Mouse (Mus musculus) liver, embryonic 15.5 days (tissue): ENCODE results near the gene Kbtbd4. TPM values are rescaled to one million over a fixed set of nuclear protein-coding genes. Genes with fewer than 3 reads are reported as not detected.
A peak's percentile ranks its signal among the peaks of the same experiment; 100 is the strongest.

ENCODE experiments used
- ATAC-seq: fragments of 200-750 bp; cut with Nextera tagmentation; 2 replicates; pipeline ENCODE4 v1.8.0; 2017; ENCODE audit warnings: moderate number of reproducible peaks, mild to moderate bottlenecking, moderate library complexity; ENCODE audit not compliant: insufficient read depth
- H3K27ac ChIP-seq: fragments of 300-500 bp; sonication (generic); replicated peaks from 2 replicates; pipeline ENCODE4 v1.5.1; 2015; ENCODE audit warnings: mild to moderate bottlenecking, inconsistent platforms
- H3K27me3 ChIP-seq: fragments of 300-500 bp; sonication (generic); 2 replicates; pipeline ENCODE4 v1.6.1; 2015; ENCODE audit warnings: mild to moderate bottlenecking, inconsistent platforms
- H3K36me3 ChIP-seq: fragments of 300-500 bp; sonication (generic); replicated peaks from 2 replicates; pipeline ENCODE4 v1.6.1; 2015; ENCODE audit warnings: moderate library complexity, mild to moderate bottlenecking, inconsistent platforms
- H3K4me1 ChIP-seq: fragments of 300-500 bp; sonication (generic); replicated peaks from 2 replicates; pipeline ENCODE4 v1.6.1; 2015; ENCODE audit warnings: inconsistent platforms
- H3K4me2 ChIP-seq: fragments of 300-500 bp; sonication (generic); 2 replicates; pipeline ENCODE4 v1.6.1; 2015; ENCODE audit warnings: moderate library complexity, mild to moderate bottlenecking, inconsistent platforms
- H3K4me3 ChIP-seq: fragments of 300-500 bp; sonication (generic); replicated peaks from 2 replicates; pipeline ENCODE4 v1.5.1; 2015; ENCODE audit warnings: mild to moderate bottlenecking, inconsistent platforms
- H3K9ac ChIP-seq: fragments of 300-500 bp; sonication (generic); 2 replicates; pipeline ENCODE4 v1.6.1; 2015; ENCODE audit warnings: moderate library complexity, mild to moderate bottlenecking, inconsistent platforms
- H3K9me3 ChIP-seq: fragments of 300-500 bp; sonication (generic); replicated peaks from 2 replicates; pipeline ENCODE4 v1.6.1; 2016; ENCODE audit warnings: inconsistent platforms
- WGBS: fragments of 180-500 bp; shearing (Covaris S2); methylation state at CpG from one replicate; pipeline ENCODE4 v1.1.7; 2015; ENCODE audit warnings: mixed read lengths; ENCODE audit not compliant: insufficient replicate concordance; 5-methylcytosine and 5-hydroxymethylcytosine counted together
- polyA plus RNA-seq: library from polyadenylated mRNA; unstranded; fragments of >200 nt; fragmentation: Nextera tagmentation; extraction: Ambion mirVana; gene quantifications from 2 replicates; pipeline ENCODE4 v1.2.1, GENCODE M21; 2015

Kbtbd4 gene
- polyA plus RNA-seq, 1 experiment from 2014 or later, result 16.1 TPM

GRCm38 (mm10) chr2:90931829-90932228, 27.3 kb downstream of the Kbtbd4 start:
- ATAC-seq, result peak; percentile 84
- Histone ChIP-seq H3K4me3 (no peak overlapping the region), H3K36me3 (no peaks in the 10 kb centered on the region), H3K27me3 (peaks cover 22% of the 10 kb centered on the region; the same call in 1 of the 2 replicates), H3K4me2 (peak overlapping the region; percentile 29), H3K9me3 (no peaks in the 10 kb centered on the region), H3K4me1 (0 out of 2 replicates have a peak, but pooled peaks cover 10% of the 10 kb centered on the region), H3K9ac (no peak overlapping the region), H3K27ac (peak overlapping the region; percentile 52)
- WGBS, result 53% methylated on average over 8 of the region's 8 CpGs

- 40% methylated on average over 2 of the region's 2 CpGs for WGBS
- Histone ChIP-seq H3K4me1 (0 out of 2 replicates have a peak, but pooled peaks cover 10% of the 10 kb centered on the region), H3K9ac (no peak overlapping the region), H3K27me3 (peaks cover 22% of the 10 kb centered on the region; the same call in 1 of the 2 replicates), H3K36me3 (no peaks in the 10 kb centered on the region), H3K4me3 (no peak overlapping the region), H3K4me2 (peak overlapping the region; percentile 29), H3K9me3 (no peaks in the 10 kb centered on the region), H3K27ac (peak overlapping the region; percentile 52)
- peak; percentile 56; the same call in 1 of the 2 replicates for ATAC-seq
Observed at GRCm38 (mm10) chr2:90932273-90932672, 27.7 kb downstream of the Kbtbd4 start.

- Histone ChIP-seq H3K4me2 (no peak overlapping the region), H3K9me3 (no peaks in the 10 kb centered on the region), H3K4me1 (peaks cover 26% of the 10 kb centered on the region), H3K9ac (no peak overlapping the region), H3K4me3 (no peak overlapping the region), H3K27ac (no peak overlapping the region), H3K27me3 (0 out of 2 replicates have a peak, but pooled peaks cover 5% of the 10 kb centered on the region), H3K36me3 (no peaks in the 10 kb centered on the region; the same call in 1 of the 2 replicates)
- ATAC-seq, result no peak
- WGBS, result 63% methylated on average over 3 of the region's 3 CpGs
Observed at GRCm38 (mm10) chr2:90938362-90938761, 33.8 kb downstream of the Kbtbd4 start.

GRCm38 (mm10) chr2:90939750-90940149, 35.2 kb downstream of the Kbtbd4 start:
- H3K4me2 ChIP-seq, result peak overlapping the region; percentile 72
- H3K27ac ChIP-seq, result peak overlapping the region; percentile 94
- no peak for ATAC-seq

GRCm38 (mm10) chr2:90940233-90941229, 36.0 kb downstream of the Kbtbd4 start, which contains the start of gene Celf1:
Gene Celf1, plus strand, starts transcription at chr2:90940382.
- Histone ChIP-seq H3K4me2 (peak within 1 kb of the TSS; percentile 72), H3K36me3 (no peaks in the 10 kb centered on the region; the same call in 1 of the 2 replicates), H3K9me3 (no peaks in the 10 kb centered on the region), H3K4me1 (peaks cover 43% of the 10 kb centered on the region), H3K4me3 (peak within 1 kb of the TSS; percentile 97), H3K27ac (peak within 1 kb of the TSS; percentile 94), H3K9ac (peak within 1 kb of the TSS; percentile 91), H3K27me3 (no peaks in the 10 kb centered on the region)
- ATAC-seq, result peak; percentile 93
- under 1% methylated on average over 113 of the region's 113 CpGs for WGBS

More at GRCm38 (mm10) chr2:90939750-90940149, 35.2 kb downstream of the Kbtbd4 start:
- no peaks in the 10 kb centered on the region; the same call in 1 of the 2 replicates for H3K36me3 ChIP-seq
- 44% methylated on average over 8 of the region's 8 CpGs for WGBS
- peak overlapping the region; percentile 91 for H3K9ac ChIP-seq
- peak overlapping the region; percentile 97 for H3K4me3 ChIP-seq
- H3K4me1 ChIP-seq, result peaks cover 38% of the 10 kb centered on the region
- H3K27me3 ChIP-seq, result no peaks in the 10 kb centered on the region
- H3K9me3 ChIP-seq, result no peaks in the 10 kb centered on the region

- H3K4me1 ChIP-seq, result peaks cover 52% of the 10 kb centered on the region
- peak overlapping the region; percentile 97 for H3K4me3 ChIP-seq
- H3K4me2 ChIP-seq, result peak overlapping the region; percentile 72
- no peaks in the 10 kb centered on the region; the same call in 1 of the 2 replicates for H3K36me3 ChIP-seq
- no peak for ATAC-seq
- 0 out of 2 replicates have a peak overlapping the region, but pooled peaks have one; percentile 4 for H3K9ac ChIP-seq
- no peaks in the 10 kb centered on the region for H3K27me3 ChIP-seq
- no peak overlapping the region for H3K27ac ChIP-seq
- 71% methylated on average over 2 of the region's 2 CpGs for WGBS
- no peaks in the 10 kb centered on the region for H3K9me3 ChIP-seq
Observed at GRCm38 (mm10) chr2:90941744-90942143, 37.2 kb downstream of the Kbtbd4 start.

- 77% methylated on average over 5 of the region's 5 CpGs for WGBS
- H3K27ac ChIP-seq, result no peak overlapping the region
- peak; percentile 31 for ATAC-seq
- H3K9ac ChIP-seq, result no peak overlapping the region
- H3K4me3 ChIP-seq, result no peak overlapping the region
- H3K4me2 ChIP-seq, result no peak overlapping the region
- H3K4me1 ChIP-seq, result peaks cover 46% of the 10 kb centered on the region
- peaks cover 22% of the 10 kb centered on the region for H3K36me3 ChIP-seq
- H3K27me3 ChIP-seq, result no peaks in the 10 kb centered on the region
- H3K9me3 ChIP-seq, result no peaks in the 10 kb centered on the region
Observed at GRCm38 (mm10) chr2:90950149-90950548, 45.6 kb downstream of the Kbtbd4 start.

- Histone ChIP-seq H3K4me3 (no peak overlapping the region), H3K9me3 (no peaks in the 10 kb centered on the region), H3K36me3 (peaks cover 27% of the 10 kb centered on the region), H3K9ac (no peak overlapping the region), H3K4me1 (peaks cover 46% of the 10 kb centered on the region), H3K27me3 (no peaks in the 10 kb centered on the region), H3K4me2 (no peak overlapping the region), H3K27ac (no peak overlapping the region)
- ATAC-seq, result peak; percentile 49
Observed at GRCm38 (mm10) chr2:90950582-90951194, 46.1 kb downstream of the Kbtbd4 start.

- WGBS, result 81% methylated on average over 3 of the region's 3 CpGs
- H3K4me1 ChIP-seq, result peaks cover 41% of the 10 kb centered on the region
Observed at GRCm38 (mm10) chr2:90953461-90953860, 48.9 kb downstream of the Kbtbd4 start.

GRCm38 (mm10) chr2:90956053-90956452, 51.5 kb downstream of the Kbtbd4 start:
- 65% methylated on average over 1 of the region's 1 CpGs for WGBS
- Histone ChIP-seq H3K9me3 (no peaks in the 10 kb centered on the region), H3K36me3 (peaks cover 17% of the 10 kb centered on the region), H3K4me1 (peaks cover 28% of the 10 kb centered on the region), H3K27me3 (no peaks in the 10 kb centered on the region), H3K9ac (no peak overlapping the region), H3K27ac (no peak overlapping the region), H3K4me3 (no peak overlapping the region), H3K4me2 (no peak overlapping the region)
- ATAC-seq, result no peak

More at GRCm38 (mm10) chr2:90953461-90953860, 48.9 kb downstream of the Kbtbd4 start:
- Histone ChIP-seq H3K36me3 (peaks cover 27% of the 10 kb centered on the region), H3K9ac (no peak overlapping the region), H3K4me3 (no peak overlapping the region), H3K27me3 (no peaks in the 10 kb centered on the region), H3K9me3 (no peaks in the 10 kb centered on the region), H3K4me2 (no peak overlapping the region), H3K27ac (no peak overlapping the region)
- no peak for ATAC-seq

GRCm38 (mm10) chr2:90958856-90959255, 54.3 kb downstream of the Kbtbd4 start:
- Histone ChIP-seq H3K27me3 (no peaks in the 10 kb centered on the region), H3K4me2 (no peak overlapping the region), H3K27ac (no peak overlapping the region), H3K4me3 (no peak overlapping the region), H3K9ac (no peak overlapping the region), H3K36me3 (peaks cover 16% of the 10 kb centered on the region), H3K4me1 (peaks cover 18% of the 10 kb centered on the region), H3K9me3 (no peaks in the 10 kb centered on the region)
- ATAC-seq, result no peak
- WGBS, result 73% methylated on average over 3 of the region's 3 CpGs
